Mouse (Mus musculus) hindbrain, embryonic 13.5 days (tissue): ENCODE data around the gene 4930522H14Rik. TPM values are rescaled to one million over a fixed set of nuclear protein-coding genes. Genes with fewer than 3 reads are reported as not detected.

Experiments used
- ATAC-seq: fragments of 200-750 bp; cut with Nextera tagmentation; 2 replicates; pipeline ENCODE4 v1.8.0; 2017; ENCODE audit warnings: moderate TSS enrichment; ENCODE audit not compliant: low FRiP score
- H3K27ac ChIP-seq: fragments of 300-500 bp; sonication (generic); 2 replicates; pipeline ENCODE4 v1.5.1; 2015; ENCODE audit warnings: inconsistent platforms, mild to moderate bottlenecking, moderate library complexity
- H3K27me3 ChIP-seq: fragments of 300-500 bp; sonication (generic); 2 replicates; pipeline ENCODE4 v1.6.1; 2015; ENCODE audit warnings: mild to moderate bottlenecking, inconsistent platforms
- H3K36me3 ChIP-seq: fragments of 300-500 bp; sonication (generic); 2 replicates; pipeline ENCODE4 v1.6.1; 2015; ENCODE audit warnings: mild to moderate bottlenecking, inconsistent platforms
- H3K4me1 ChIP-seq: fragments of 300-500 bp; sonication (generic); replicated peaks from 2 replicates; pipeline ENCODE4 v1.6.1; 2015; ENCODE audit warnings: inconsistent platforms
- H3K4me2 ChIP-seq: fragments of 300-500 bp; sonication (generic); 2 replicates; pipeline ENCODE4 v1.6.1; 2015; ENCODE audit warnings: inconsistent platforms, mild to moderate bottlenecking, moderate library complexity
- H3K4me3 ChIP-seq: fragments of 300-500 bp; sonication (generic); 2 replicates; pipeline ENCODE4 v1.5.1; 2015; ENCODE audit warnings: mild to moderate bottlenecking, inconsistent platforms
- H3K9ac ChIP-seq: fragments of 300-500 bp; sonication (generic); 2 replicates; pipeline ENCODE4 v1.6.1; 2015; ENCODE audit warnings: mild to moderate bottlenecking, inconsistent platforms
- H3K9me3 ChIP-seq: fragments of 300-500 bp; sonication (generic); 2 replicates; pipeline ENCODE4 v1.6.1; 2016; ENCODE audit warnings: inconsistent platforms
- WGBS: fragments of 180-500 bp; shearing (Covaris S2); methylation state at CpG from one replicate; pipeline ENCODE4 v1.1.7; 2015; 5-methylcytosine and 5-hydroxymethylcytosine counted together
- polyA plus RNA-seq: library from polyadenylated mRNA; unstranded; fragments of >200 nt; fragmentation: Nextera tagmentation; extraction: Ambion mirVana; gene quantifications from 2 replicates; pipeline ENCODE4 v1.2.1, GENCODE M21; 2015

The 4930522H14Rik gene
- polyA plus RNA-seq, 1 experiment from 2014 or later: not detected

GRCm38 (mm10) chr4:109530245-109530816 is 766 bp downstream of the 4930522H14Rik start:
- Histone ChIP-seq H3K4me2 (peak overlapping the region; percentile 6; the same call in 1 of the 2 replicates), H3K4me3 (no peak overlapping the region), H3K36me3 (no peaks in the 10 kb centered on the region), H3K9ac (no peak overlapping the region), H3K4me1 (0 out of 2 replicates have a peak, but pooled peaks cover 3% of the 10 kb centered on the region), H3K9me3 (no peaks in the 10 kb centered on the region), H3K27ac (no peak overlapping the region), H3K27me3 (no peaks in the 10 kb centered on the region)
- ATAC-seq: no peak
- WGBS: 33% methylated on average over 15 of the region's 15 CpGs

- Histone ChIP-seq H3K9ac (no peak overlapping the region), H3K36me3 (no peaks in the 10 kb centered on the region), H3K9me3 (no peaks in the 10 kb centered on the region), H3K4me3 (no peak overlapping the region), H3K4me1 (no peaks in the 10 kb centered on the region), H3K4me2 (no peak overlapping the region), H3K27me3 (no peaks in the 10 kb centered on the region), H3K27ac (no peak overlapping the region)
- WGBS: 9% methylated on average over 5 of the region's 5 CpGs
- ATAC-seq: no peak
Observed at GRCm38 (mm10) chr4:109504885-109505284, 26.2 kb downstream of the 4930522H14Rik start.

- no peak for ATAC-seq
- Histone ChIP-seq H3K4me2 (no peak overlapping the region), H3K36me3 (no peaks in the 10 kb centered on the region), H3K27ac (no peak overlapping the region), H3K9me3 (no peaks in the 10 kb centered on the region), H3K9ac (no peak overlapping the region), H3K4me3 (no peak overlapping the region), H3K4me1 (no peaks in the 10 kb centered on the region), H3K27me3 (no peaks in the 10 kb centered on the region)
- WGBS: 88% methylated on average over 11 of the region's 11 CpGs
Observed at GRCm38 (mm10) chr4:109498476-109498875, 32.6 kb downstream of the 4930522H14Rik start.

DNA sequence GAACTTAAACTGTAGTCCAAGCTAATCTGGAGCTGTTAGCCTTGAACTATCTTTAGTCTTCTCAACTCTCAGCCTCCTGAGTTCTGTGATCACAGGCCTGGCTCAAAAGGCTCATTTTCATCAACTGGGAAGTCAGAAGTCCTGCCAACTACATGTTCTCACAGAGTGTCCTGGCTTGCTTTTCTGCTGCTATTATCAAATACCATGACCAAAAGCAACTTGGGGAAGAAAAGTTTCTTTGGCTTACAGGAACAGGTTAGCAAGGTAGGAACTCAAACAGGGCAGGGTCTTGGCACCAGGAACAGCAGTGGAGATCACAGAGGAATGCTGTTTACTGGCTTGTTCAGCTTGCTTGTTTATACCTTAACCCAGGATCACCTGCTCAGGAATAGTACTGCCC is 37.5 kb downstream of the 4930522H14Rik start:
- Histone ChIP-seq H3K4me2 (no peak overlapping the region), H3K9me3 (no peaks in the 10 kb centered on the region), H3K27ac (no peak overlapping the region), H3K4me3 (no peak overlapping the region), H3K9ac (no peak overlapping the region), H3K27me3 (no peaks in the 10 kb centered on the region), H3K36me3 (no peaks in the 10 kb centered on the region), H3K4me1 (no peaks in the 10 kb centered on the region)
- no peak for ATAC-seq

DNA sequence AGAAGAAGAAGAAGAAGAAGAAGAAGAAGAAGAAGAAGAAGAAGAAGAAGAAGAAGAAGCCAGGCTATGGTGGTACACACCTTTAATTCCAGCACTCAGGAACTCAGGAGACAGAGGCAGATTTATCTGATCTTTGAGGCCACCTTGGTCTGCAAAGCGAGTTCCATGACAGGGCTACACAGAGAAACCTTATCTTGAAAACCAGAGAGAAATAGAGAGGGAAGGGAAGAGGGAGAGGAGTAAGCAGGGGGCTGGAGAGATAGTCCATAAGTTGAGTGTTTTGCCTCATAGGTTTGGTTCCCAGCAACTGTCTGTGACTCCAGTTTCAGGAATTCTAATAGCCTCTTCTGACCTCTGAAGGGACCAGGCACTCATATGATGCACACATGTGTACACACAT is 42.3 kb downstream of the 4930522H14Rik start:
- no peak overlapping the region for H3K9ac ChIP-seq
- H3K27ac ChIP-seq: no peak overlapping the region
- H3K4me2 ChIP-seq: no peak overlapping the region
- no peak overlapping the region for H3K4me3 ChIP-seq
- H3K27me3 ChIP-seq: no peaks in the 10 kb centered on the region
- no peaks in the 10 kb centered on the region for H3K4me1 ChIP-seq
- no peak for ATAC-seq
- 83% methylated on average over 1 of the region's 1 CpGs for WGBS
- no peaks in the 10 kb centered on the region for H3K36me3 ChIP-seq
- no peaks in the 10 kb centered on the region for H3K9me3 ChIP-seq

DNA sequence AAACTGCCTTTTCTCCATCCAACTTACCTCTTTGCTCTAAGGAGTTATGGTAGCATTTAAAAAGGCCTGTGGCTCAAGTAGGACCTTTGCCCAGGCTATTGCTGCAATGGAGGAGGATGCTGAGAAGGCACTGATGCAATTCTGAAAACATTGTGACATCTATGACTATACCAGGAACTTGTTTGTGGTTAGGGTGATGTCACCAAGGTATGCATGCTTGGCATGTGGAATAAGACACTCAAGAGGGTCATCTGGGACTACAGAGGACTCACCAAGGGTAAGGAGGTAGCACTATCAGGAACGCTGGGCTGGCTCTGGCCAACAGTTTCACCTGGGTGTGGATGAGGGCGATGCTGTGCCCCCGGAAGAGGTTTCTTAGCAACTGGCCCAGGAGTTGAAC is 46.5 kb downstream of the 4930522H14Rik start, which contains the start of gene Rnf11:
Rnf11 (minus strand) TSS at position 108 of the 400 bp plus-strand sequence.
- no peak for ATAC-seq
- no peak within 1 kb of the TSS for H3K9ac ChIP-seq
- no peaks in the 10 kb centered on the region for H3K27me3 ChIP-seq
- H3K4me2 ChIP-seq: no peak within 1 kb of the TSS
- no peaks in the 10 kb centered on the region for H3K36me3 ChIP-seq
- WGBS: 88% methylated on average over 3 of the region's 3 CpGs
- no peaks in the 10 kb centered on the region for H3K4me1 ChIP-seq
- no peak within 1 kb of the TSS for H3K27ac ChIP-seq
- no peak within 1 kb of the TSS for H3K4me3 ChIP-seq
- H3K9me3 ChIP-seq: no peaks in the 10 kb centered on the region

- Histone ChIP-seq H3K9ac (no peak overlapping the region), H3K4me2 (no peak overlapping the region), H3K36me3 (no peaks in the 10 kb centered on the region), H3K27me3 (no peaks in the 10 kb centered on the region), H3K27ac (no peak overlapping the region), H3K9me3 (no peaks in the 10 kb centered on the region), H3K4me1 (no peaks in the 10 kb centered on the region), H3K4me3 (no peak overlapping the region)
- ATAC-seq: no peak
- 83% methylated on average over 1 of the region's 1 CpGs for WGBS
Observed at GRCm38 (mm10) chr4:109482701-109483100, 48.4 kb downstream of the 4930522H14Rik start.

DNA sequence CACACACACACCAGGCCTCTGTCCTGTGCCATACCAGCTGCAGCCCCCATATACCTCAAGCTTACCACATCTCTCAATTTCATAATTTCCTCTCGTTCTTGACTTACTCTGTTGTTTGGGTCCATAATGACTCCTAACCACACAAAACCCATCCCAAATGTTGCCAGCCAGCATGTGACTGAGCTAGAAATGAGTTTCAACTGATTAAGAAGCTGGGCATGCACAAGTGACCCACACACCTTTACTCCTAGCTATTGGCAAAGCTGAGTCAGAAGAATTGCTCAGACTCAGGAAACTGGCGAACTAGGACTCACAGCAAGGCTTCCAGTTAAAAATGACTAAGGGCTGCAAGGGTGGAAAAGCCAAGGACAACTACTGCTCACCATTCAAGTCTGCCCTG is 49.7 kb downstream of the 4930522H14Rik start:
- no peak for ATAC-seq

DNA sequence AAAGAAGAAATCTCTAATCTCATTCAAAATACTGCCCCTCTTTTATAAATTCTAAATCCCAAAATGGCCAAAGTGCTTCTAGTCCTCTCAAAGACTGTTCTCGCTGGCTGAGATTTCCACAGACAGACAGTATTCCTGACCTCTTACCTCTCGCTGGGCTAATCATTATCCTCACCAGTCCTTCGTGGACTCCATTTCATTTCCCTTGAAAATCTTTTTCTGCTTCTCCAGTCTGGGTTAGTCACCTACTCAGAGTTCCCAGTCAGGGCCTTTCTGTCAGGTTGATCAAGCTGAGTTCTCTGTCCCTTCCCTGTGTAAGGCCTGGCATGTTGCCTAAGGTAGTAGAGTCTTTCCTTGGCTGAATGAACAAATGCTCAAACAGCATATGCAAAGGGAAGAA is 53.6 kb downstream of the 4930522H14Rik start:
- Histone ChIP-seq H3K9me3 (no peaks in the 10 kb centered on the region), H3K4me2 (no peak overlapping the region), H3K9ac (no peak overlapping the region), H3K4me1 (peaks cover 17% of the 10 kb centered on the region), H3K4me3 (no peak overlapping the region), H3K27ac (no peak overlapping the region), H3K27me3 (no peaks in the 10 kb centered on the region), H3K36me3 (peaks cover 6% of the 10 kb centered on the region; the same call in 1 of the 2 replicates)
- no peak for ATAC-seq
- WGBS: 94% methylated on average over 3 of the region's 3 CpGs

More for the DNA sequence above, 49.7 kb downstream of the 4930522H14Rik start:
- Histone ChIP-seq H3K36me3 (no peaks in the 10 kb centered on the region), H3K27me3 (no peaks in the 10 kb centered on the region), H3K4me1 (no peaks in the 10 kb centered on the region), H3K27ac (no peak overlapping the region), H3K9ac (no peak overlapping the region), H3K4me3 (no peak overlapping the region), H3K4me2 (no peak overlapping the region), H3K9me3 (no peaks in the 10 kb centered on the region)
- 89% methylated on average over 2 of the region's 2 CpGs for WGBS

- H3K4me2 ChIP-seq: peak overlapping the region; percentile 70
- peaks cover 10% of the 10 kb centered on the region; the same call in 1 of the 2 replicates for H3K36me3 ChIP-seq
- H3K4me3 ChIP-seq: peak overlapping the region; percentile 76
- 0% methylated on average over 30 of the region's 39 CpGs for WGBS
- H3K4me1 ChIP-seq: peaks cover 24% of the 10 kb centered on the region
- ATAC-seq: peak; percentile 99
- no peaks in the 10 kb centered on the region for H3K27me3 ChIP-seq
- H3K9me3 ChIP-seq: no peaks in the 10 kb centered on the region
- H3K27ac ChIP-seq: peak overlapping the region; percentile 98
- peak overlapping the region; percentile 98 for H3K9ac ChIP-seq
Observed at GRCm38 (mm10) chr4:109476554-109477014, 54.5 kb downstream of the 4930522H14Rik start.

GRCm38 (mm10) chr4:109475577-109476553 is 55.2 kb downstream of the 4930522H14Rik start:
- ATAC-seq: peak; percentile 87
- H3K9me3 ChIP-seq: no peaks in the 10 kb centered on the region
- H3K9ac ChIP-seq: peak overlapping the region; percentile 98
- H3K27me3 ChIP-seq: no peaks in the 10 kb centered on the region
- peak overlapping the region; percentile 70 for H3K4me2 ChIP-seq
- peaks cover 25% of the 10 kb centered on the region for H3K4me1 ChIP-seq
- peak overlapping the region; percentile 98 for H3K27ac ChIP-seq
- peaks cover 10% of the 10 kb centered on the region; the same call in 1 of the 2 replicates for H3K36me3 ChIP-seq
- WGBS: under 1% methylated on average over 44 of the region's 68 CpGs
- peak overlapping the region; percentile 76 for H3K4me3 ChIP-seq

DNA sequence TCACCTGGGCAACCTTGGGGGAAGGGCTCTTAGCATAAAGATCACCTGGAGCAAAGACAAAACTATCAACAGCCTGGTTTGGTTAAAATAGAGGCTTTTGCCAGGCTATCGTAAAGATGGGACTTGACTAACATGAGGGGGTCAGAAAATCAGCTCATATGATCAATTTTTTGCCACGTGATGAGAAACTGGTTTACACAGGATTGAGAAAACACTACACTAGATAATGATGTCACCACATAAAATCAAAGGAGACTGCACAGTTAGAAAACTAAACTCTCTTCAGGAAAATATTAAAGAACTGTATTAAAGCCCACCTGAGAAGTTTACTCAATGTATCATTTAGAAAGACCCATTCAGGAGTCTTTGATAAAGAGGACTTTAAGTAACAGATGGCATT is 56.0 kb downstream of the 4930522H14Rik start:
- peaks cover 10% of the 10 kb centered on the region; the same call in 1 of the 2 replicates for H3K36me3 ChIP-seq
- H3K4me2 ChIP-seq: peak overlapping the region; percentile 70
- H3K4me3 ChIP-seq: peak overlapping the region; percentile 76
- H3K4me1 ChIP-seq: peaks cover 25% of the 10 kb centered on the region
- H3K9ac ChIP-seq: peak overlapping the region; percentile 98; the same call in 1 of the 2 replicates
- ATAC-seq: no peak
- WGBS: 57% methylated on average over 2 of the region's 2 CpGs
- H3K27me3 ChIP-seq: no peaks in the 10 kb centered on the region
- no peaks in the 10 kb centered on the region for H3K9me3 ChIP-seq
- no peak overlapping the region for H3K27ac ChIP-seq
